Mouse (Mus musculus) adrenal gland, adult 2 months (tissue): ENCODE data around the gene 4930544D05Rik. TPM values are rescaled to one million over a fixed set of nuclear protein-coding genes. Genes with fewer than 3 reads are reported as not detected.

Experiments used
- DNase-seq: peaks from one replicate; pipeline ENCODE4 v3.0.0; 2021
- polyA plus RNA-seq: library from polyadenylated mRNA; depleted of rRNA; stranded (reverse); fragments of >200 nt; gene quantifications from 2 replicates; pipeline ENCODE4 v1.2.3, GENCODE M21; 2012
- total RNA-seq, 2 experiments: library from RNA; stranded (reverse); gene quantifications; 2 replicates each; pipeline ENCODE4 v1.2.3; 2021

The 4930544D05Rik gene
- total and polyA plus RNA-seq, 3 experiments: not detected

DNA sequence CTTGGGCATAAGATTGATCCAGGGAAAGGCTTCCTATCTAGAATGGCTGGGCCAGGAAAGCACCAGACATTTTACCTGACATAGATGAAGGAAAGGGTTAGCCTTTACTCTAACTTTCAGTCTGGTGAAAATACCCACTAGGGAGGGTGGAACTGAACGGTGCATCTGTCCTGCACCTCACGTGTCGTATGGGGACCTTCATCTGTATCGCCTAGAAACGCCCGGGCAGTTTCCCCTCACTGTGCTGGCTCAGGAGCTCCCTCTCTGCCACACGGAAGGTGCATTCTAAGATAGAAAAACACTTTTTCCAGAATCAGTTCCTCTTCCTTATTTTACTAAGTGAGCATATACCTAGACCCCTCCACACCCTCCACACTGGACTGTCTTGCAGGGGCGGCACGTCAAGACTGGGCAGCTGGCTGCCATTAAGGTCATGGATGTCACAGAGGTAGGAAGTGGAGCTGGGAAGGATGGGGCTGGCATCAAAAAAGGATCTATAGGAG is 17.1 kb upstream of the 4930544D05Rik start:
- no peak for DNase-seq

DNA sequence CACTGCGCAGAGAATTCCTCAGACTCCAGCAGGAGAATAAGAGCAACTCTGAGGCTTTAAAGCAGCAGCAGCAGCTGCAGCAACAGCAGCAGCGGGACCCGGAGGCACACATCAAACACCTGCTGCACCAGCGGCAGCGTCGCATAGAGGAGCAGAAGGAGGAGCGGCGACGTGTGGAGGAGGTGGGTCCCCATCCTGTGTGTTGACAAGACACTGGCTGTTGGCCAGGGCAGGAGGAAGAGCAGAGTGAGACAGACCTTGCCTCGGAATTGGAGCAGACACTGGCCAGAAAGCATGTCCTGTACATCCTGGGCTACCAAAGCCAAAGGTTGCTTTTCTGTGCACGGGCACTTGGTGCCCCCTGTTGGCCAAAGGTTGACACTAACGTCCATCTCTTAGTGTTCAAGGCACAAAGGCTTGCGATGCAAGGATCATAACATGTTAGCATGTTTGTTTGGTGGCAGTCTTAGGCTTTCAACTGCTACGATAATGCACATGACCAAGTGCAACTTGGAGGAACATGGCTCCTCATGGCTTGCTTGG is 10.6 kb upstream of the 4930544D05Rik start:
- peak; percentile 78 for DNase-seq

DNA sequence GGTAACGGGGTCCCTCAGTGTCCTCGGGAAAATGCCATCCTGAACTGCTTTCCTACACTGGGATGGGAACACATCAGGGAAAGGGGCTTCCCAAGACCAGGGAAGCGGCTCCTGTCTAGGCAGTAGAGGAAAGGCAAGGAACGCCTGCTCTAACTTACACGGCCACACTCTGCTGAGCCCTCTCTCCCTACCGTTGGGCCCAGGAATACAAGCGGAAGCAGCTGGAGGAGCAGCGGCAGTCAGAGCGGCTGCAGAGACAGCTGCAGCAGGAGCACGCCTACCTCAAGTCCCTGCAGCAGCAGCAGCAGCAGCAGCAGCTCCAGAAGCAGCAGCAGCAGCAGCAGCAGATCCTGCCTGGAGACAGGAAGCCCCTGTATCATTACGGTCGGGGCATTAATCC is 8.9 kb upstream of the 4930544D05Rik start:
- no peak for DNase-seq

DNA sequence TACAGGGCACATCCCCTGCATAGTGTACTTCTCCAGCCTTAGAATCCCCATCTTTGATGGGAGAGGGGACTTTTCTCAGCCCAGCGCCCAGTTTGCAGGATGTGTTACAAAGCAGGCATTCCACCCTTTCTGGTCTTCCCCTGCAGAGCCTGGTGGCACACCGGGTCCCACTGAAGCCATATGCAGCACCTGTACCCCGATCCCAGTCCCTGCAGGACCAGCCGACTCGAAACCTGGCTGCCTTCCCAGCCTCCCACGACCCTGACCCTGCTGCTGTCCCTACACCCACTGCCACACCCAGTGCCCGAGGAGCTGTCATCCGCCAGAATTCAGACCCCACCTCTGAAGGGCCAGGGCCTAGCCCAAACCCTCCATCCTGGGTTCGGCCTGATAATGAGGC is 8.0 kb upstream of the 4930544D05Rik start:
- no peak for DNase-seq

DNA sequence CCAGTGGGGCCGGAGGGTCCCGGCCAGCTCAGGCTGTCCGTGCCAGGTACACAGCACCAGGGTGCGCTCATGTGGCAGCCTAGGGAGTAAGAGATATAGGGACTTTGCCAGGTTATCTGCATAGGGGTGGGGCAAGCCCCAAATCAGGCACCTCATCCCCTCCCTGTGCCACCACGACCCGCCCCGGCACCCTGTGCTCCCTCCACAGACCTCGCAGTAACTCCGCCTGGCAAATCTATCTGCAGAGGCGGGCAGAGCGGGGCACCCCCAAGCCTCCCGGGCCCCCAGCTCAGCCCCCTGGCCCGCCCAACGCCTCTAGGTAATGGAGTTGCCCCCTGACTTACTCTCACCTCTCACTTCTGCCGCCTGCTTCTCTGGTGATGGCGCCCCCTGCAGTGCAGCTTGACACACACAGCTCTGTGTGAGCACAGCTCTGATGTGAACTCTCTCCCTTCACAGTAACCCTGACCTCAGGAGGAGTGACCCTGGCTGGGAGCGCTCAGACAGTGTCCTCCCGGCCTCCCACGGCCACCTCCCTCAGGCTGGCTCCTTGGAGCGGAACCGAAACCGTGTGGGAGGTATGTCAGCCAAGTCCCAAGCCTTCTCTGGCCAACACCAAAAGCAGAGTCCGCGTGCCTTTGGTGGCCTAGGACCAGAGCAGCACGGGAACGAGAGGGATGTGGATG is 7.1 kb upstream of the 4930544D05Rik start:
- peak; percentile 30 for DNase-seq

DNA sequence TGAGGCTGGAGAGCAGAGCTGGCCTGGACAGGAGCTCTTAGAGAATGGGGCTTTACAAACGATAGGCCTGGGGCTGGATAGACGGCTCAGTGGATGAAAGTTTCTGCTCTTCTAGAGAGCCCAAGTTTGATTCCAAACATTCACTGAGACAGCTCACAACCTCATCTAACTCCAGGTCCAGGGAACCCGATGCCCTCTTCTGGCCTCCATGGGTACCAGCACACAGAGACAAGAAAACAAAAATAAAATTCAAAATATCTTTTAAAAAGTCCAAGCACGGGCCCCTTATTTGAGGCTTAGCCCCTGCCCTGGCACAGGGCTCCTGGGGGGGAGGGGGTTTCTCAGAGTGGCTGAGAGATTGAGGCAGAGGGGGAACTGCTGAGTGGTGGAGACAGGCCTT is 4.9 kb upstream of the 4930544D05Rik start:
- no peak for DNase-seq

DNA sequence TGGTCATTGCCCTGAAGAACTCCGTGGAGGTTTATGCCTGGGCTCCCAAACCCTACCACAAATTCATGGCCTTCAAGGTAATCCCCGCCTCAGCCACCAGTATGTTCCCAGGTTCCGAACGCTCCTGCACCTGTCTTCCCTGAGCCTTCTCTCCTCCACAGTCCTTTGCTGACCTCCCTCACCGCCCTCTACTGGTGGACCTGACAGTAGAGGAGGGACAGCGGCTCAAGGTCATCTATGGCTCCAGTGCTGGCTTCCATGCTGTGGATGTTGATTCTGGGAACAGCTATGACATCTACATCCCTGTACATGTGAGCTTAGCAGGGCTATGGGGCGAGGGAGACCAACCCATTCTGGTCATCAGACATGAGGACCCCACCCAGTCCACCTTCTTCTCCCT is 3.1 kb upstream of the 4930544D05Rik start:
- no peak for DNase-seq

DNA sequence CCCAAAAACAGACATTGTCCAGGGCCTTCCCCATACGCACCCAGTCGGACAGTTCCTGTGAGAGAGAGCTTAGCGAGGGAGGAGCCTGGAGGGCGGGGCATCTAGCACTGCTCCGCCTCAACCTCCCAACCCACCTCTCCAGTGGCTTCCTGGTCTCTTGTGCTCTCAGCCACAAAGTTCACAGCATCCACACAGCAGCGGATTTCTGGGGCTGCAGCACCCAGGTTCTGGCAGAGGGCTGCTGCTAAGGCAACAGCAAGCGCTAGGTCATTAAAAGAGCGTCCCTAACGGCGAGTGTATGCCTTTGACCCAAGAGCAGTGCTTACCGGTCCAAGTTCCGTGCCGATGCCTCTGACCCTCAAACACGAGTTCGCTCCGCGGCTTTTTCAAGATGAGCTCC is 574 bp upstream of the 4930544D05Rik start:
- DNase-seq: peak; percentile 82

DNA sequence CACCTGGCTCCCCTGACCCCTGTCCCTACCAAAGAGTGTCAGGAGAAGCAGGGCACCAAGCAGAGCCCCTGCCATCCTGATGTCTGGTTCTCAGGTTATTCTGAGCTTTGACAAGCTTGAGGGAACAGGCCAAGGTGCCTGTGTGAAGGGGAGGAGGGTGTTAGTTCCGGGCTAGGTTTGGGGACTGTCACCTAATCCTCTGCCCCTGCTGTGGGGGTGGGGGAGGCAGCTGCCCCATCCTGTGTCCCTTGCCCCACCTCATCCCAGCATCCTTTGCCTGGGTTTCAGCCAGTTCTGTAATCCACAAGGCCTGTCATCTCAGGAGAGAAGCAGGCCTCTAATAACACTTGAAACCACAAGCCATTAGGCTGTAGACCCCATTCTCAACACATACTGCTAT is 3.5 kb downstream of the 4930544D05Rik start, which contains the start of gene Chrne:
Gene Chrne, minus strand, starts transcription at position 116 of the 400 bp plus-strand sequence.
- DNase-seq: no peak

DNA sequence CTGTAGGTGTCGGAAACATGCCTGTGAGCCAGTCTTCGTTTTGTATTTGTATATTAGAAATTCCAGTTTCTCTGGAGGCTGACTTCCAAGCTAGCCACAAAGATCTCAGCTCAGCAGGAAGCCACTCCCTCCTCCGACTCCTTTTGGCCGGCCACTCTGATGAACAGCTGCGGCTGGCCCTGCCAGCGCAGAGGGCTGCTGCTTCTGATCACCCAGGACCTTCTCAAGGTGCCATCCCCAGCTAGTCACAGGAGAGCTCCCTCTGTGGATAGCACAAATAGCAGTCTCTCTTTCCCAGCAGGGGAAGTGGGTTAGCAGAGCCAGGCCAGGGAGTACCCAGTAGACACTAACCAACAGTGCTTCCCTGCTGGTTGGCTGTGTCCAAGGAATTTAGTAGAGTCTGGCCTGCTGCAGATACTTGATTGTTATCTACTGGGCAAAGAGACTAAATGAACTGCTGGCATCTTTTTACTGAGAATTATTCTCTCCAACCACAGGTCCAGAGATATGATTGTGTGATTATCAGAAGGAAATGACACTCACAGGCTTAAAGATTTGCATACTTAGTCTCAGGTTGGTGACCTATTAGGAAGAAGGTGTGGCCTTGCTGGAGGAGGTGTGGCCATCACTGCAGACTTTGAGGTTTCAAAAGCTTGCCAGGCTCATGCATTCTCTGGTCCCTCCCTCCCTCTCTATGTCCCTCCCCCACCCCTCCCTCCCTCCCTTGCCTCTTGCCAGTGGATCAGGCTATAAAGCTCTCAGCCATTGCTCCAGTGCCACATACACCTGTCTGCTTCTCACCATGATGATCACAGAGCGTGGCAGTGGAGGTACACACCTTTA is 6.5 kb downstream of the 4930544D05Rik start:
- DNase-seq: no peak

DNA sequence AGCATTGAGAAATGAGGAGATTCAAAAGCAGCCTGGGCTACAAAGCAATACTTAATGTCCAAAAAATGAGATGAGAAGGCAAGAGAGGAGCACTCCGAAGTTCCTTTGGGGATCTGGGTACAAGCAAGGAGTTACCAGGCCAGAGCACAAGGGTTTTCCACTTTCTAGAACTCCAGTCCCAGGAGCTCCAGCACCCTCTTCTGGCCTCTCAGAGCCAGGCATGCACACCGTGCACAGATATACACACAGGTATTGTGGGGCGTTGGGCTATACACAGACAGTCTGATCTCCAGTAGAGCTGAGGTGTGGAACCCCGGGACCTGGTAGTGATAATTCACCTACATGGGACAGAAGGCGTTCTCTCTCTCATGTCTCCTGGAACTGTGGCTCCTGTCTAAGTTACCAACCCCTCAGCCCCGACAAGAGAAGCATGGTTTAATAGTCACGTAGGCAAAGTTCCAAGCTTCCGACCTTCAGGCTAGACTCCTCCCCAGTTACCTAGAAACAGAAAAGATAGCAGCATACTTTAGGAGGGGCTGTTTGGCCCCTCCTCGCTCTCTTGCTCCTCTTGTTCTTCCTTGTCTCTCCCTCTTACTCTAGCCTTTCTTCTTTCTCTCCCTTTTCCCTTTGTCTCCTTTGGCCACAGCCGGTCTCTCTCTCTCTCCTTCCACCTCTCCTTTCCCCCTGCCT is 7.5 kb downstream of the 4930544D05Rik start:
- peak; percentile 51 for DNase-seq

DNA sequence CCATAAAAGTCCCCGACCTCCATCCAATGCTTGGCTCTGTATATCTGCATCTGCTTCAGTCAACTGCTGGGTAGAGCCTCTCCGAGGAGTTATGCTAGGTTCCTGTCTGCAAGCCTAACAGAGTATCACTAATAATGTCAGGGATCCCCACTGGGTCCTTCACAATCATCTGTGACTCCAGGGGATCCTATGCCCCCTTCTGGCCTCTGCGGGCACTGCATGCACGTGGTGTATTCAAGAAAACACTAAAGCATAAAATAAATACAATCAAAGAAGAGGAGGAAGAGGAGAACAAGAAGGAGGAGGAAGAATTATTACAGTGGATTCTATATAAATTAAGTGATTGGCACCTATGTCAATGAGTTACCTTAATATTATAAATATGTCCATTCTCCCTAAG is 9.8 kb downstream of the 4930544D05Rik start:
- DNase-seq: no peak

DNA sequence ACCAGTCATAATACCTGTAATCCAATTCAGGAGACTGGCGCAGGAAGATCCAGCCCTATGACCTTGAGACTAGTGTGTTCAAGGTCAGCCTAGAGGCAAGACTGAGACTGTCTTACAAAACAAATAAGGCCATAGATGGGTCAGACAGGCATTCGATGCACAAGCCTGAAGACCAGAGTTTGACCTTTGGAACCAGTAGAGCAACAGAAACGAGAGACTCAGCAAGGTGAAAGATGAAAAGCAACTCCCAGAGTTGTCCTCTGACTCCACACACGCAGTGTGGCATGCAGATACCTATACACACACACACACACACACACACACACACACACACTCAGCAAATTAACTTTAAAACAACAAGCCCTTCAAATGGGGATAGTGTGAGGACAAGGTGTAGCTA is 11.2 kb downstream of the 4930544D05Rik start:
- no peak for DNase-seq

DNA sequence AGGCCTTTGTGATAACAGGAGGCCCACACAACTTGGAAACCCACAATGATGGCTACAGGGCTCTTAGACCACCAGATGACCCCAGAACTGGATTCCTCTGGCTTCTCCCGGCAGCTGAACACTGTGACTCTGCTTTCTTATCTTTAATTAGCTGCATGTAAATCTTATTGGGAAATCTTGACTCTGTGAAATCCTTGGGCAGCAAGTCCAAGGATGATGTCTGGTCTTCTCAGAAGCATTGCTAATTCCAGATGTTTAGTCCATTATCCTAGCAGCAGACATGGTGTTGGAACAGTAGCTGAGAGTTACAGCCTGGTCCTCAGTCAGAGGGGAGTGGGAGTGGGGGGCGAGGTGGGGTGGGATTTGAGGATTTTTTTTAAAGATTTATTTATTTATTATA is 12.8 kb downstream of the 4930544D05Rik start:
- DNase-seq: no peak

DNA sequence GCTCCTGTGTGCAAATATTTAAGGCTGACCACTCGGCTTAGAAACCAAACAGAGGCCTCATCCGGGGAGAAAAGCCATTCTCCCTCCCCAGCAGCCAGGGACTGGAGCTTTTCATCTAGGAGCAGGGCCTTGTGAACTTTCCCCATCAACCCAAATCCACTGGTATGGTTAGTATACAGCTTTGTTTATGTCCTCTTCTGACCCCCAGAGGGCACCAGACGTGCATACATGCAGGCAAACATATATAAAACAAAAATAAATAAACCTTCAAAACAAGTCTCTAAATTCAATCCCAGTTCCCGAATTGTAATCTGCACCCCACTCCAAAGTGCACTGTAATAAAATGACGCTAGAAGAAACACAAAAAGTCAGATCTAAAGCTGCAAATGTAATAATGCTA is 13.9 kb downstream of the 4930544D05Rik start:
- no peak for DNase-seq

DNA sequence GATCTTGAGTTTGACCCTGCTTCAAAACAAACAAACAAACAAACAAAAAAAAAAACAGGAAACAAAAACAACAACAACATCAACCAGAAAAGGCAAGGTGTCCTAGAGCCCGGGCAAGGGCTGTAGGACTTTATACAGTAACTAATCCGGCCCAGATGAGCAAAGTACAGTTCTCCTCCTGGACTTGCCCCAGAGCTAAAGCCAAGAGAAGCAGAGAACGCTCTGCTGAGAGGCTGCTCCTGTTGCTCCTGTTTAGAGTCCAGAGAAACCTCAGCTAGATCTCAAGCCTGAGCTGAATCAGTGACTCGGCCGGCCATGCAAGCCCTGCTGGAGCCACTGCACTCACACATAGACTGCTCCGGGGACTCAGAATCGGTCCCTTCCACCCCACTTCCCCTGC is 14.5 kb downstream of the 4930544D05Rik start:
- DNase-seq: no peak

DNA sequence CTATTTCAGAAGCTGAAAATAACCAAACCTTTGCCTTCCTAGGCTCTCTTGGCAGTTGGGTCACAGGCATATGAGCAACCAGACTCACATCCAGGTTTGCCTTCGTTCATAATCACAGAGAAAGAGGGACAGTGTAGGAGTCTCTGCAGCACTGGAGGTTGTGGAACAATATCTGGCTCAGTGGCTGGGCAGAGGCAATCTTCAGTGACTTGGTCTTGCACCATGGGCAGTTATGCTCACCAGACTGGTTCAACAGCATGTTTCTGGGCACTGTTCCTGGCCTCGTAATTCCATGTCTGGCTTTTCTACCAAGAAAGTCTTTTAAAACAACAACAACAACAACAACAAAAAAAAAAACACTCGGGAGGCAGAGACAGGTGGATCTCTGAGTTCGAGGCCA is 20.0 kb downstream of the 4930544D05Rik start:
- DNase-seq: no peak

DNA sequence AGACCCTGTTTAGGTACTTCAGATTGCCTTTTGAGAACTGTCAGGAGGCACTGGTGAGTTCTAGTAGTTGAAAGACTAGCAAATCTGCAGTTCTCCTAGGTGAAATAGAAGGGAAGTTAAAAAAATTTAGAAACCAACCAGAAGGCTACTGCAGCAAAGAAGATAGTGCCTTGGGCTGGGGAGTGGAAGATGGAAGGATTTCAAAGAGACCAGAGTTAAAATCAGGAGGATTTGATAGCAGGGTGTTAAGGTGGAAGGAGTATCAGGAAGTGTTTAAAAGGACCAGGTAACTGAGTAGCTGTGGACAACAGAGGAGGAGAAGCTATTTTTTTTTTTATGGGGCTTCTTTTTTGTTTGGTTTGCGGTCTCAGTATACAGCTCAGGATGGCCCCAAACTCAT is 22.1 kb downstream of the 4930544D05Rik start:
- DNase-seq: no peak

DNA sequence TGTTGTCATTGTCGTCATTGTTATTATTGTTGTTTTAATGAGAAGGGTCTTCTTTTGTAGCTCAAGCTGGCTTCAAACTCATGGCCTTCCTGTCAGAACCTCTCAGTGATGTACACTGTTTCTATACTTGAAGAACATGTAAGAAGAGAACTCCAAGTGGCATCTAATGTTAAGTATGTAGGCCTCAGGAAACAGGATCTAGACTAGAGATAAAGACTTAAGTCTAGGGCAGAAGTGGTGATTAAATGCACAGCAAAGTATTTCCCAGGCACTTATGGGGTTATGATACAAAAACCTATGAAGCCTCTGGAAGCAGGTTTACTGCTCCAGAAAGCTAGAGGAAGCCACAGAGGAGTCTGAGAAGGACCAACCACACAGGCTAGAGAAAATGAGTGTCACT is 22.6 kb downstream of the 4930544D05Rik start:
- no peak for DNase-seq

DNA sequence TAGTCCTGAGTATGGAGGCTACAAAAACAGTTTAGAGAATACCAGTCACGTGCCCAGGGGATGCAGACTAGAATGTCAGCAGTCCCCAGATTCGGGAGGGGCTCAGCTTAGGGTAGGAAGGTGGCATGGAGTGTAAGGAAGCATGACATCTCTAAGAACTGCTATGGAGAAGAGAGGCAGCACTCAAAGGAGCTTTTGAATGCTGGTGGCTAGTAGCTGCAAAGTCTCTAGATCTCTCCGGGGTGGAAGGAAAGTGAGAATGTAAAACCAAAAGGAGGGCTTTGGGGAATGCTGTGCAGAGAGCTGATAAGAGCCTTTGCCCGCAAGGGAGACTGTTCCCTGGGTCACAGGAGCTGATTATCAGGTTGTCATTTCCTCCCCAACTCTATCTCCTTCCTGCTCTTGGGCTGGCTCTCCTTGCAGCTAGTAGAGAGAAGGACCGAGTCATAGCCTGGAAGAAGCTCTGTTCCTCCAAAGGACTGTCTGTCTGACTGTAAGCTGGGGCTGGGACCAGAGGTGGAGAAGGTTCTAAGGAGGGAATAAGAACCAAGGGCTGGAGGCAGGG is 23.1 kb downstream of the 4930544D05Rik start, which contains the start of gene Gp1ba:
Gene Gp1ba, plus strand, starts transcription at position 409 of the 565 bp plus-strand sequence.
- DNase-seq: no peak

DNA sequence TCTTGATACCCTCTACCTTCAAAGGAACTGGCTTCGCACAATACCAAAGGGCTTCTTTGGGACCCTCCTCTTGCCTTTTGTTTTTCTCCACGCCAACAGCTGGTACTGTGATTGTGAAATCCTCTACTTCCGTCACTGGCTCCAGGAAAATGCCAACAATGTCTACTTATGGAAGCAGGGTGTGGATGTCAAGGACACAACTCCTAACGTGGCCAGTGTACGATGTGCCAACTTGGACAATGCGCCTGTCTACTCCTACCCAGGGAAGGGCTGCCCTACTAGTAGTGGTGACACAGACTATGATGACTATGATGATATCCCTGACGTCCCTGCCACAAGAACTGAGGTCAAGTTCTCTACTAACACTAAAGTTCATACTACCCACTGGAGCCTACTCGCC is 24.3 kb downstream of the 4930544D05Rik start:
- peak; percentile 63 for DNase-seq

DNA sequence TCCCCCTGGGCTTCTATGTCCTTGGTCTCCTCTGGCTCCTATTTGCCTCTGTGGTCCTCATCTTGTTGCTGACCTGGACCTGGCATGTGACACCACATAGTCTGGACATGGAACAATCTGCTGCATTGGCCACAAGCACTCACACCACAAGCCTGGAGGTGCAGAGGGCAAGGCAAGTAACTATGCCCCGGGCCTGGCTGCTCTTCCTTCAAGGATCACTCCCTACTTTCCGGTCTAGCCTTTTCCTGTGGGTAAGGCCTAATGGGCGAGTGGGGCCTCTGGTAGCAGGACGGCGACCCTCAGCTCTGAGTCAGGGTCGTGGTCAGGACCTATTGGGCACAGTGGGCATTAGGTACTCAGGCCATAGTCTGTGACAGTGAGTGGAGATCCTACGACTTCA is 25.6 kb downstream of the 4930544D05Rik start:
- no peak for DNase-seq
